Mouse (Mus musculus) neural tube, embryonic 13.5 days (tissue): ENCODE data around the gene Dynll2. TPM values are rescaled to one million over a fixed set of nuclear protein-coding genes. Genes with fewer than 3 reads are reported as not detected.

Experiments used
- ATAC-seq: fragments of 200-750 bp; cut with Nextera tagmentation; 2 replicates; pipeline ENCODE4 v1.8.0; 2017; ENCODE audit warnings: low read depth, mild to moderate bottlenecking, moderate TSS enrichment, moderate library complexity
- H3K27ac ChIP-seq: fragments of 300-500 bp; sonication (generic); replicated peaks from 2 replicates; pipeline ENCODE4 v1.5.1; 2015; ENCODE audit warnings: moderate library complexity, mild to moderate bottlenecking, inconsistent platforms
- H3K27me3 ChIP-seq: fragments of 300-500 bp; sonication (generic); 2 replicates; pipeline ENCODE4 v1.6.1; 2015; ENCODE audit warnings: mild to moderate bottlenecking, inconsistent platforms
- H3K36me3 ChIP-seq: fragments of 300-500 bp; sonication (generic); 2 replicates; pipeline ENCODE4 v1.6.1; 2015; ENCODE audit warnings: mild to moderate bottlenecking, inconsistent platforms
- H3K4me1 ChIP-seq: fragments of 300-500 bp; sonication (generic); replicated peaks from 2 replicates; pipeline ENCODE4 v1.6.1; 2015; ENCODE audit warnings: inconsistent platforms
- H3K4me2 ChIP-seq: fragments of 300-500 bp; sonication (generic); 2 replicates; pipeline ENCODE4 v1.6.1; 2015; ENCODE audit warnings: inconsistent platforms, mild to moderate bottlenecking, moderate library complexity
- H3K4me3 ChIP-seq: fragments of 300-500 bp; sonication (generic); 2 replicates; pipeline ENCODE4 v1.5.1; 2015; ENCODE audit warnings: mild to moderate bottlenecking, inconsistent platforms
- H3K9ac ChIP-seq: fragments of 300-500 bp; sonication (generic); 2 replicates; pipeline ENCODE4 v1.6.1; 2015; ENCODE audit warnings: moderate library complexity, mild to moderate bottlenecking, inconsistent platforms
- H3K9me3 ChIP-seq: fragments of 300-500 bp; sonication (generic); 2 replicates; pipeline ENCODE4 v1.6.1; 2016; ENCODE audit warnings: inconsistent platforms
- WGBS: fragments of 180-500 bp; shearing (Covaris S2); methylation state at CpG from one replicate; pipeline ENCODE4 v1.1.7; 2015; 5-methylcytosine and 5-hydroxymethylcytosine counted together
- polyA plus RNA-seq: library from polyadenylated mRNA; unstranded; fragments of >200 nt; fragmentation: Nextera tagmentation; extraction: Ambion mirVana; gene quantifications from 2 replicates; pipeline ENCODE4 v1.2.1, GENCODE M21; 2015

The Dynll2 gene
- 49.1 and 51.2 TPM in 2 replicates for polyA plus RNA-seq

GRCm38 (mm10) chr11:87986831-87987793, at the start of gene Dynll2:
Dynll2 (minus strand) TSS chr11:87987533.
- H3K27ac ChIP-seq, result peak within 1 kb of the TSS; percentile 97
- H3K36me3 ChIP-seq, result peaks cover 20% of the 10 kb centered on the region
- peak; percentile 95 for ATAC-seq
- H3K4me1 ChIP-seq, result peaks cover 45% of the 10 kb centered on the region
- no peaks in the 10 kb centered on the region for H3K9me3 ChIP-seq
- no peaks in the 10 kb centered on the region for H3K27me3 ChIP-seq
- peak within 1 kb of the TSS; percentile 100 for H3K4me3 ChIP-seq
- WGBS, result under 1% methylated on average over 64 of the region's 107 CpGs
- H3K4me2 ChIP-seq, result peak within 1 kb of the TSS; percentile 84
- H3K9ac ChIP-seq, result peak within 1 kb of the TSS; percentile 99

DNA sequence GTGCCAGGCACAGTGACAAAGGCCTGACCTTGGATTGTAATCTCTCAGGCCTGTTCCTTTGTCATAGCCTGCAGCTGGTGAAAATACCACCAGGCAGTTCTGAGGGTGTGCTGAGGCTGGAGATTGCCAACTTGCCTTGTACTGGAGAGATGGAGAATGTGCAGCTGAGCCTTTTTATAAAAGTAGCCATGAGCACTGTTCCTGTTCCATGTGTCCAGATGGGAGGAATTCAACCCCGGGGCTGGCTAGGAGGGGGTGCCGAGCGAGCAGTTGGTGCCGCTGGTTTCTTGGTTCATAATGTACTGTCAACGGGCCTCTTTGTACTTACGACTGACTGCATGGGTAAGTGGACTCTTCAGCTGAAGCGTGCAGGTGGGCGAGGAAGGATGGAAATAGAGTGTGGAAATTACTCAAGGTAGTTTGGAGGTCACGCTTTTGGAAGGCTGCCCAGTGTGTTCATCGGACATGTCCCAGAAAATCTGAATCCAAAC, 49.5 kb upstream of the Dynll2 start:
- no peak for ATAC-seq

GRCm38 (mm10) chr11:88035970-88036369, 48.6 kb upstream of the Dynll2 start:
- H3K36me3 ChIP-seq, result peaks cover 5% of the 10 kb centered on the region; the same call in 1 of the 2 replicates
- no peak overlapping the region for H3K4me2 ChIP-seq
- WGBS, result 73% methylated on average over 7 of the region's 7 CpGs
- H3K27ac ChIP-seq, result no peak overlapping the region
- no peaks in the 10 kb centered on the region for H3K9me3 ChIP-seq
- no peak overlapping the region for H3K9ac ChIP-seq
- no peak overlapping the region for H3K4me3 ChIP-seq
- no peak for ATAC-seq
- H3K4me1 ChIP-seq, result peaks cover 11% of the 10 kb centered on the region
- H3K27me3 ChIP-seq, result no peaks in the 10 kb centered on the region

More for the DNA sequence above, 49.5 kb upstream of the Dynll2 start:
- Histone ChIP-seq H3K9ac (no peak overlapping the region), H3K27me3 (no peaks in the 10 kb centered on the region), H3K9me3 (no peaks in the 10 kb centered on the region), H3K27ac (no peak overlapping the region), H3K4me2 (no peak overlapping the region), H3K4me3 (no peak overlapping the region), H3K4me1 (peaks cover 11% of the 10 kb centered on the region), H3K36me3 (peaks cover 5% of the 10 kb centered on the region; the same call in 1 of the 2 replicates)
- 59% methylated on average over 10 of the region's 10 CpGs for WGBS

DNA sequence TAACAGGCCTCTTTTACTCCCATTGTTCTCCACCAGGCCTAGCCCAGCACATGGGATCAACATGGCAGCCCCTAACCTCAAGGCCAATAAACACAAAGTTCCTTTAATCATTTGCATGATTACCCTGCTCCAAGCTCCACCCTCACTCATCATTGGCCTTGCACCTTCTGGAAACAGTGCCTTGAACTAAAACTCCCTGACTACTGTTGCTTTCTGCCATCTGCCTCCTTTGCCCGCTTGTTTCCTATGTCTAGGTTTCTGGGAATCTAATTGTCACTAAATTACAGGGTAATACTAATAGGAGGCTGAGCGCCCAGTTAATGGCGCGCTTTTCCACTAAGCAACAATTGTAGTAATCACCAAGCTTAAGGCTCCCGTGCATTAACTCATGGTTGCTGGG, 44.4 kb upstream of the Dynll2 start:
- Histone ChIP-seq H3K4me1 (peaks cover 21% of the 10 kb centered on the region), H3K9ac (no peak overlapping the region), H3K27ac (no peak overlapping the region), H3K4me2 (no peak overlapping the region), H3K36me3 (peaks cover 5% of the 10 kb centered on the region; the same call in 1 of the 2 replicates), H3K27me3 (no peaks in the 10 kb centered on the region), H3K9me3 (no peaks in the 10 kb centered on the region), H3K4me3 (no peak overlapping the region)
- 74% methylated on average over 5 of the region's 5 CpGs for WGBS
- ATAC-seq, result no peak

DNA sequence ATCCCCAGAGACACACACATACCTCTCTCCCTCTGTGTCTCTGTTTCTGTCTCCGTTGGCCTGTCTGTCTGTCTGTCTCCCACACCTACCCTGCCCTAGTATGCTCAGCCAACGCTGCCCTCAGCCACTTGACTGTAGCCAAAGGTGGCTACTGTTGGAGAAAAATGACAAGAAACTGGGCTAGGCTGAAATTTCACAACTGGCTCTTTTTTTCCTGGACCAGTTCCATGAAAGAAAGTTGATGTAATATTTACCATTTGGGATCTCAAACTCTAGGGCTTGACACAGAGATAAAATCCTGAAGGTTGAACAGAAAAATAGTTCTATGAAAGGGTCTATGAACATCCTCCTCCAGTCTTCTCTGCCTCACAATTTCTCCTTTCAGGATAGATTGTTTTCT, 43.5 kb upstream of the Dynll2 start:
- 87% methylated on average over 2 of the region's 2 CpGs for WGBS
- no peak overlapping the region for H3K27ac ChIP-seq
- ATAC-seq, result no peak
- no peak overlapping the region for H3K4me3 ChIP-seq
- H3K4me2 ChIP-seq, result no peak overlapping the region
- H3K4me1 ChIP-seq, result peaks cover 19% of the 10 kb centered on the region
- peaks cover 5% of the 10 kb centered on the region; the same call in 1 of the 2 replicates for H3K36me3 ChIP-seq
- no peaks in the 10 kb centered on the region for H3K9me3 ChIP-seq
- H3K9ac ChIP-seq, result no peak overlapping the region
- no peaks in the 10 kb centered on the region for H3K27me3 ChIP-seq

DNA sequence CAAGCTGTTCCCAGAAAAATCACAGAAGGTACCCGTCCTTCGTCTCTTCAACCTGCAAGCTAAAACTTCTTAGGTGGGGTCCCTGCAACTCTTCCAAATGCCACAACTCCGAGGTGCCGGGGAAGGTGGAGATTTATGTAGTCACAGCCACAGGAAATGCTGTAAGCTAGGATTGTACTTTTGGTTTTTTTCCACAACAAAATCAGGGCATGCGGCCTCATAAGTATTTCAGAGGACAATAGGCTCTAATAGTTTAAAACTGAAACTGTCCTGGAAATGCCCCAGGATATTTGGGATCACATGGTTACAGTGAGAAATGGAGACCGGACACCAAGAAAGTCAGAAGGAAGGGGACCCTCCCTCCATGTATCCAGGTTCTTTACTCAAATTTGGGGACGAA, 42.9 kb upstream of the Dynll2 start:
- ATAC-seq, result no peak
- 86% methylated on average over 7 of the region's 7 CpGs for WGBS

DNA sequence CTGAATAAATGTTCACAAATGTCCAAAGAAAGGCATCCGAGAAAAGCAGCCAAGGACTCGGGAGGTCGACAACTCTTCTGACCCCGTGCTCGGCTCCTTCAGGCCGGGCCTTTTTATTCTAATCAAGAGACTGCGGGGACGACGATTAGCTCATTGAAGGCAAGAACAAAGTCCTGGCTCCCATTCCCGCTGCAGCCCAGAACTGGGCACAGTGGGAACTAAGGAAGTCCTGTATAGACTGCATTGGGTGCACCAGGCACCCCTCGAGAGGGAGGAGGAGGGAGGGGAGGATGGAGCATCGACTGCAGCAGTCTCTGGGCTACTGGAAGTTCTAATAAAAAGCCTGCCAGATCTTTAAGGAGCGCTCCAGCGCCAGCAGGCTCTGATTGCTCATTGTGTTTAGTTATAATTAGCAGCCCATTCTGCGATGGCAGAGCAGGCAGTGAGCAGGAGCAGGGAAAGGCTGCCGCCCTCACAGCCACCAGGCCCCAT, 40.9 kb upstream of the Dynll2 start:
- H3K36me3 ChIP-seq, result no peaks in the 10 kb centered on the region
- H3K27ac ChIP-seq, result 0 out of 2 replicates have a peak overlapping the region, but pooled peaks have one; percentile 28
- H3K9ac ChIP-seq, result 0 out of 2 replicates have a peak overlapping the region, but pooled peaks have one; percentile 38
- ATAC-seq, result peak; percentile 43; the same call in 1 of the 2 replicates
- no peaks in the 10 kb centered on the region for H3K27me3 ChIP-seq
- H3K9me3 ChIP-seq, result no peaks in the 10 kb centered on the region
- H3K4me2 ChIP-seq, result no peak overlapping the region
- no peak overlapping the region for H3K4me3 ChIP-seq
- WGBS, result 6% methylated on average over 16 of the region's 16 CpGs
- peaks cover 19% of the 10 kb centered on the region for H3K4me1 ChIP-seq

More for the DNA sequence above, 42.9 kb upstream of the Dynll2 start:
- Histone ChIP-seq H3K36me3 (peaks cover 5% of the 10 kb centered on the region; the same call in 1 of the 2 replicates), H3K9ac (no peak overlapping the region), H3K27me3 (no peaks in the 10 kb centered on the region), H3K9me3 (no peaks in the 10 kb centered on the region), H3K27ac (no peak overlapping the region), H3K4me2 (no peak overlapping the region), H3K4me3 (no peak overlapping the region), H3K4me1 (peaks cover 19% of the 10 kb centered on the region)

DNA sequence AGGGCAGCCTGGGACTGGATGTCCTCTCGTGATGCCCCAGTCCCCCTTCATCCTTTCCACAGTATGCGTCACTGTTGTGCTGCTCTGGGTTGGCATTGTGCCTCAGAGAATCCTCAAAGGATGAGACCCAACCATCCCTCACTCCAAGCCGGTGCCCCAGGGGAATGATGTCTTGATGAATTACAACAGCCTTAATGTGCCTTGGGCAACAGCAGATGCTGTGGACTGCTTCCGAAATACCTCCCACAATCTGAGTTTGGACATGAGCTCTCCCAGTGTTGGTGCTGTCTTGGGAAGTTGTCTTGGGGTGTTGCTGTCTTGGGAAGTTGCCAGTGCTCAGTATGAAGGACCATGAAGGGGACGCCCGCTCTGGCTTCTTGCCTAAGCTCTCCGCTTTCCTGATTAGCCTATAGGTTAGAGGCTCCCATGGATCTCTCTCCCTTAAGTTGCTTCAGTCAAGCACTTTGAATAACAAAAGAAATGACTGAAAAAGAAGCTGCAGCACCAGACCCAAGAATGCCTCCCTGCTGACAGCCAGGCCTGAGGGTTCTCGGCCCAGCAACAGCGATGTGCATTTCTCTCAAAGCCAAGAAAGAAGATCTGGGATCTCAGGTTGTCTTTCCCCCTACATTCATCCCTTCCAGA, 40.2 kb upstream of the Dynll2 start:
- H3K9ac ChIP-seq, result no peak overlapping the region
- no peak overlapping the region for H3K4me3 ChIP-seq
- H3K36me3 ChIP-seq, result no peaks in the 10 kb centered on the region
- no peaks in the 10 kb centered on the region for H3K27me3 ChIP-seq
- peak overlapping the region; percentile 28; the same call in 1 of the 2 replicates for H3K27ac ChIP-seq
- H3K4me1 ChIP-seq, result peaks cover 19% of the 10 kb centered on the region
- H3K4me2 ChIP-seq, result no peak overlapping the region
- ATAC-seq, result no peak
- 35% methylated on average over 9 of the region's 9 CpGs for WGBS
- H3K9me3 ChIP-seq, result no peaks in the 10 kb centered on the region

DNA sequence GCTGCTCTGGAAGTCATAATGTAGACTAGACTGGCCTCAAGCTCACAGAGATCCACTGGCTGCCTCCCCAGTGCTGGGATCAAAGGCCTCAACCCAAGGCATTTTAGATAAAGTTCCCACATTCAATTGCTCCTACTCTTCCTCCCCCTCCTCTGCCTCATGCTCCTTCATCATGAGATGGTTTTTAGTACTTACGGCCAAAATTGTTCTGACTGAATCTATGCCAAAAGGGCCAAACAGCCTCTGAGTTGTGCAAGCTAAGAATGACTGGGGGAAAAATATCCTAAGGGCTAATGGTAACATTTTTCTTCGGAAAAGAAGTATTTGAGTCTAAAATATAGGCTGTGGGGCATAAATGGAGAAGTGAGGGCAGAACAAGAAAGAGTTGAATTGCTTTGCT, 36.6 kb upstream of the Dynll2 start:
- WGBS, result 83% methylated on average over 2 of the region's 2 CpGs
- no peak overlapping the region for H3K27ac ChIP-seq
- no peaks in the 10 kb centered on the region for H3K9me3 ChIP-seq
- no peak for ATAC-seq
- H3K27me3 ChIP-seq, result no peaks in the 10 kb centered on the region
- H3K4me3 ChIP-seq, result no peak overlapping the region
- H3K9ac ChIP-seq, result no peak overlapping the region
- H3K4me2 ChIP-seq, result no peak overlapping the region
- H3K36me3 ChIP-seq, result no peaks in the 10 kb centered on the region
- peaks cover 19% of the 10 kb centered on the region for H3K4me1 ChIP-seq

- ATAC-seq, result no peak
- Histone ChIP-seq H3K27ac (no peak overlapping the region), H3K9me3 (no peaks in the 10 kb centered on the region), H3K36me3 (no peaks in the 10 kb centered on the region), H3K9ac (no peak overlapping the region), H3K4me2 (no peak overlapping the region), H3K4me3 (no peak overlapping the region), H3K4me1 (no peaks in the 10 kb centered on the region), H3K27me3 (no peaks in the 10 kb centered on the region)
- WGBS, result 71% methylated on average over 6 of the region's 6 CpGs
Observed at GRCm38 (mm10) chr11:88015795-88016194, 28.5 kb upstream of the Dynll2 start.

- WGBS, result 79% methylated on average over 11 of the region's 11 CpGs
- peak overlapping the region; percentile 20 for H3K27ac ChIP-seq
Observed at GRCm38 (mm10) chr11:88015161-88015560, 27.8 kb upstream of the Dynll2 start.

GRCm38 (mm10) chr11:88013632-88014031, 26.3 kb upstream of the Dynll2 start:
- no peaks in the 10 kb centered on the region for H3K9me3 ChIP-seq
- 92% methylated on average over 10 of the region's 10 CpGs for WGBS
- no peaks in the 10 kb centered on the region for H3K27me3 ChIP-seq
- H3K9ac ChIP-seq, result no peak overlapping the region
- no peaks in the 10 kb centered on the region for H3K36me3 ChIP-seq
- peaks cover 12% of the 10 kb centered on the region for H3K4me1 ChIP-seq
- H3K4me3 ChIP-seq, result no peak overlapping the region
- no peak for ATAC-seq
- no peak overlapping the region for H3K4me2 ChIP-seq
- H3K27ac ChIP-seq, result no peak overlapping the region

More at GRCm38 (mm10) chr11:88015161-88015560, 27.8 kb upstream of the Dynll2 start:
- H3K36me3 ChIP-seq, result no peaks in the 10 kb centered on the region
- no peak overlapping the region for H3K9ac ChIP-seq
- no peaks in the 10 kb centered on the region for H3K9me3 ChIP-seq
- H3K4me1 ChIP-seq, result peaks cover 1% of the 10 kb centered on the region
- no peaks in the 10 kb centered on the region for H3K27me3 ChIP-seq
- H3K4me3 ChIP-seq, result no peak overlapping the region
- H3K4me2 ChIP-seq, result no peak overlapping the region
- 0 out of 2 replicates have a peak, but pooled peaks have one; percentile 36 for ATAC-seq
